Mouse (Mus musculus) heart, embryonic 14.5 days (tissue): ENCODE data around the gene Uba1y. TPM values are rescaled to one million over a fixed set of nuclear protein-coding genes. Genes with fewer than 3 reads are reported as not detected.
"Not testable (repeated sequence)": the region's sequence is repeated elsewhere in the genome, so short reads cannot be mapped to it uniquely, and the experiment has no call there.

Experiments used
- ATAC-seq: fragments of 200-750 bp; cut with Nextera tagmentation; 2 replicates; pipeline ENCODE4 v1.8.0; 2017; ENCODE audit warnings: low read depth, moderate TSS enrichment; ENCODE audit not compliant: insufficient number of reproducible peaks, insufficient read depth, low FRiP score
- H3K27ac ChIP-seq, 2 experiments: fragments of 200-500 bp in 1 of 2; fragments of 300-500 bp in 1 of 2; sonication (generic) in 1 of 2; replicated peaks in 1 of 2; 2 replicates each; pipeline ENCODE4 v1.5.1; 2012 to 2014; ENCODE audit warnings: low read depth in 2 of 2, low read length in 2 of 2, control low read depth in 1 of 2, mild to moderate bottlenecking in 1 of 2, mixed read lengths in 1 of 2; ENCODE audit not compliant: control insufficient read depth in 1 of 2, insufficient read depth in 1 of 2
- H3K27me3 ChIP-seq: fragments of 300-500 bp; sonication (generic); 2 replicates; pipeline ENCODE4 v1.6.1; 2014; ENCODE audit warnings: mild to moderate bottlenecking, low read length, control low read depth; ENCODE audit not compliant: control insufficient read depth, insufficient read depth
- H3K36me3 ChIP-seq: fragments of 300-500 bp; sonication (generic); 2 replicates; pipeline ENCODE4 v1.6.1; 2014; ENCODE audit warnings: mild to moderate bottlenecking, control low read depth, low read length, mixed read lengths; ENCODE audit not compliant: control insufficient read depth, insufficient read depth
- H3K4me1 ChIP-seq, 2 experiments: fragments of 200-500 bp in 1 of 2; fragments of 300-500 bp in 1 of 2; sonication (generic) in 1 of 2; 2 replicates each; pipeline ENCODE4 v1.6.1; 2012 to 2014; ENCODE audit warnings: low read length in 2 of 2, control low read depth in 1 of 2, mixed read lengths in 1 of 2; ENCODE audit not compliant: control insufficient read depth in 2 of 2, insufficient read depth in 2 of 2
- H3K4me2 ChIP-seq: fragments of 300-500 bp; sonication (generic); 2 replicates; pipeline ENCODE4 v1.6.1; 2014; ENCODE audit warnings: mild to moderate bottlenecking, low read length
- H3K4me3 ChIP-seq, 2 experiments: fragments of 200-500 bp in 1 of 2; fragments of 300-500 bp in 1 of 2; sonication (generic) in 1 of 2; 2 replicates each; pipeline ENCODE4 v1.5.1; 2012 to 2014; ENCODE audit warnings: low read length in 2 of 2, mild to moderate bottlenecking in 2 of 2, control low read depth in 1 of 2, low read depth in 1 of 2, moderate library complexity in 1 of 2; ENCODE audit not compliant: control insufficient read depth in 1 of 2, insufficient read depth in 1 of 2
- H3K9ac ChIP-seq: fragments of 300-500 bp; sonication (generic); 2 replicates; pipeline ENCODE4 v1.6.1; 2014; ENCODE audit warnings: mild to moderate bottlenecking, low read length
- H3K9me3 ChIP-seq: fragments of 300-500 bp; sonication (generic); 2 replicates; pipeline ENCODE4 v1.6.1; 2016; ENCODE audit warnings: low read length, control low read depth; ENCODE audit not compliant: control insufficient read depth
- WGBS: fragments of 180-500 bp; shearing (Covaris S2); extraction: QIAGEN DNeasy Blood & Tissue Kit; methylation state at CpG from one replicate; pipeline ENCODE4 v1.1.7; 2014; 5-methylcytosine and 5-hydroxymethylcytosine counted together
- polyA plus RNA-seq: library from polyadenylated mRNA; unstranded; fragments of >200 nt; fragmentation: Nextera tagmentation; extraction: Ambion mirVana; gene quantifications from 2 replicates; pipeline ENCODE4 v1.2.1, GENCODE M21; 2014

The Uba1y gene
- not detected in 2 replicates for polyA plus RNA-seq

- H3K4me2 ChIP-seq, result no peak within 1 kb of the TSS
- no peaks in the 10 kb centered on the region for H3K27me3 ChIP-seq
- ATAC-seq, result no peak
- H3K4me1 ChIP-seq, result no peaks in the 10 kb centered on the region
- H3K9ac ChIP-seq, result no peak within 1 kb of the TSS
- no peaks in the 10 kb centered on the region for H3K36me3 ChIP-seq
- no peaks in the 10 kb centered on the region for H3K9me3 ChIP-seq
- 80% methylated on average over 8 of the region's 15 CpGs for WGBS
- no peak within 1 kb of the TSS for H3K4me3 ChIP-seq
- H3K27ac ChIP-seq, result no peak within 1 kb of the TSS
These were observed at the start of gene Uba1y for GRCm38 (mm10) chrY:818396-818795. Gene Uba1y, plus strand, starts transcription at chrY:818649.

GRCm38 (mm10) chrY:797309-797708, 21.1 kb upstream of the Uba1y start, which contains the start of gene Zfy1:
Gene Zfy1, minus strand, starts transcription at chrY:797409.
- ATAC-seq, H3K36me3 ChIP-seq, H3K4me2 ChIP-seq, H3K4me3 ChIP-seq, H3K9ac ChIP-seq, H3K4me1 ChIP-seq, H3K27me3 ChIP-seq, H3K9me3 ChIP-seq, H3K27ac ChIP-seq: not testable (repeated sequence)
- WGBS, result no CpG with 5 or more reads among the region's 11 CpGs

GRCm38 (mm10) chrY:808991-809661, 9.3 kb upstream of the Uba1y start:
- Histone ChIP-seq H3K4me1 (no peaks in the 10 kb centered on the region), H3K36me3 (no peaks in the 10 kb centered on the region), H3K27me3 (no peaks in the 10 kb centered on the region), H3K4me2 (peak overlapping the region; percentile 56), H3K9ac (no peak overlapping the region; the same call in 1 of the 2 replicates), H3K27ac (peak overlapping the region; percentile 14 to 24; a peak in 1 of 4 replicates), H3K4me3 (peak overlapping the region; percentile 27 to 37), H3K9me3 (no peaks in the 10 kb centered on the region)
- 0% methylated on average over 8 of the region's 15 CpGs for WGBS
- ATAC-seq, result 0 out of 2 replicates have a peak, but pooled peaks have one; percentile 72

GRCm38 (mm10) chrY:872404-872803, 54.0 kb downstream of the Uba1y start:
- H3K4me3 ChIP-seq, result no peak overlapping the region

GRCm38 (mm10) chrY:872855-873549, 54.6 kb downstream of the Uba1y start:
- no peak for ATAC-seq
- no peaks in the 10 kb centered on the region for H3K36me3 ChIP-seq
- H3K27me3 ChIP-seq, result no peaks in the 10 kb centered on the region
- H3K9me3 ChIP-seq, result no peaks in the 10 kb centered on the region
- WGBS, result 10% methylated on average over 2 of the region's 18 CpGs
- H3K4me3 ChIP-seq, result no peak overlapping the region
- H3K4me1 ChIP-seq, result no peaks in the 10 kb centered on the region
- H3K4me2 ChIP-seq, result no peak overlapping the region
- H3K9ac ChIP-seq, result no peak overlapping the region
- H3K27ac ChIP-seq, result no peak overlapping the region

More at GRCm38 (mm10) chrY:872404-872803, 54.0 kb downstream of the Uba1y start:
- Histone ChIP-seq H3K9ac (no peak overlapping the region), H3K9me3 (no peaks in the 10 kb centered on the region), H3K4me2 (no peak overlapping the region), H3K27me3 (no peaks in the 10 kb centered on the region), H3K4me1 (no peaks in the 10 kb centered on the region), H3K27ac (no peak overlapping the region), H3K36me3 (no peaks in the 10 kb centered on the region)
- no peak for ATAC-seq

Other genes with a start within 250 kb of the Uba1y start
- not detected in 2 replicates for gene Zfy1, start 21.2 kb upstream of the Uba1y start, polyA plus RNA-seq
- gene Kdm5d, start 79.1 kb downstream of the Uba1y start, polyA plus RNA-seq, result 16.4 TPM in 1 of 2 replicates, not detected in the other
- 74.2 TPM in 1 of 2 replicates, not detected in the other for gene Eif2s3y, start 191.9 kb downstream of the Uba1y start, polyA plus RNA-seq